Mouse (Mus musculus) left cerebral cortex, adult 18-20 months (tissue): ENCODE measurements around the gene Pclaf. TPM values are rescaled to one million over a fixed set of nuclear protein-coding genes. Genes with fewer than 3 reads are reported as not detected.

Experiments used
- total RNA-seq, 2 experiments: library from RNA; stranded (reverse); gene quantifications; 2 replicates each; pipeline ENCODE4 v1.2.3; 2021

Gene Pclaf
- total RNA-seq, 2 experiments from 2014 or later = 0.28 TPM; not detected in 1

Other genes starting within 250 kb of the Pclaf start
- gene Oaz2, start 222.2 kb upstream of the Pclaf start, total RNA-seq = 100 to 1,000 TPM; 241 to 243 TPM
- gene Zfp609, start 62.7 kb upstream of the Pclaf start, total RNA-seq = 10 to 100 TPM; 50.7 to 53.7 TPM
- 10 to 100 TPM; 33.0 to 35.3 TPM for gene Trip4, start 18.6 kb downstream of the Pclaf start, total RNA-seq
- 10 to 100 TPM; 42.2 to 42.9 TPM for gene Csnk1g1, start 18.7 kb downstream of the Pclaf start, total RNA-seq
- gene Ppib, start 170.0 kb downstream of the Pclaf start, total RNA-seq = 100 to 1,000 TPM; 158 to 163 TPM
- 1 to 10 TPM; 3.7 to 4.4 TPM for gene Snx22, start 179.5 kb downstream of the Pclaf start, total RNA-seq
- gene Snx1, start 236.3 kb downstream of the Pclaf start, total RNA-seq = 10 to 100 TPM; 69.6 to 74.9 TPM
- 10 to 100 TPM; 28.7 to 33.7 TPM for gene Ciao2a, start 236.4 kb downstream of the Pclaf start, total RNA-seq